In genomic region chr7:142457227-142457811, GRCm38 (mm10) we compare ENCODE assay signal across 8 mouse cellular contexts. TPM values are rescaled to one million over a fixed set of nuclear protein-coding genes. Genes with fewer than 3 reads are reported as not detected.
DNase-seq lines count a peak whose midpoint lies in the region; ATAC-seq and TF ChIP-seq lines count a peak whose summit lies in the region.
"Had no signal": no experiment of that assay in that cellular context is flagged by ENCODE, and none has a peak within 500 bp of the region (broad histone marks: within the 10 kb centered on the region; RNA-seq: fewer than 3 reads in every experiment).

No protein-coding gene starts in this region.

- no peaks in the 10 kb centered on the region for H3K9me3 ChIP-seq in lung, embryonic 15.5 days
- H3K9me3 ChIP-seq in intestine, embryonic 16.5 days (ENCODE audit: control insufficient read depth, low read length), result no peaks in the 10 kb centered on the region
- no peaks in the 10 kb centered on the region for H3K9me3 ChIP-seq in midbrain, embryonic 15.5 days
- H3K9me3 ChIP-seq: megakaryocyte, embryonic 14.5 days had no signal

- H3K4me2 ChIP-seq in lung, embryonic 15.5 days, result no peak overlapping the region
- H3K4me2 ChIP-seq in intestine, embryonic 16.5 days (ENCODE audit: low read depth, low read length), result no peak overlapping the region
- H3K4me2 ChIP-seq in midbrain, embryonic 15.5 days, result no peak overlapping the region

- peak; percentile 37; the same call in 1 of the 2 replicates for ATAC-seq in lung, embryonic 15.5 days (ENCODE audit: borderline replicate concordance, extremely low read depth, low FRiP score, low TSS enrichment)
- ATAC-seq in intestine, embryonic 16.5 days, result peak; percentile 67
- ATAC-seq in midbrain, embryonic 15.5 days (replicated peaks), result peak; percentile 83; the same call in 1 of the 2 replicates

- no peak overlapping the region for H3K4me3 ChIP-seq in lung, embryonic 15.5 days
- no peak overlapping the region for H3K4me3 ChIP-seq in lung, adult 2 months (replicated peaks; ENCODE audit: extremely low read depth, low read depth, low read length)
- H3K4me3 ChIP-seq in intestine, embryonic 16.5 days (ENCODE audit: low read length), result no peak overlapping the region
- no peak overlapping the region for H3K4me3 ChIP-seq in midbrain, embryonic 15.5 days

- no peaks in the 10 kb centered on the region for H3K27me3 ChIP-seq in lung, embryonic 15.5 days
- H3K27me3 ChIP-seq in intestine, embryonic 16.5 days (replicated peaks; ENCODE audit: control insufficient read depth, insufficient read depth, low read length), result no peaks in the 10 kb centered on the region
- no peaks in the 10 kb centered on the region for H3K27me3 ChIP-seq in midbrain, embryonic 15.5 days (replicated peaks)

- WGBS in lung, embryonic 15.5 days, result 12% methylated on average over 3 of the region's 3 CpGs
- 22% methylated on average over 3 of the region's 3 CpGs for WGBS in lung, adult 2 months
- 25% methylated on average over 3 of the region's 3 CpGs for WGBS in intestine, embryonic 16.5 days
- WGBS in midbrain, embryonic 15.5 days, result 19% methylated on average over 3 of the region's 3 CpGs

- H3K9ac ChIP-seq in lung, embryonic 15.5 days, result no peak overlapping the region
- peak overlapping the region; percentile 50; the same call in 1 of the 2 replicates for H3K9ac ChIP-seq in intestine, embryonic 16.5 days (ENCODE audit: low read depth, low read length)
- H3K9ac ChIP-seq in midbrain, embryonic 15.5 days, result no peak overlapping the region

- peak overlapping the region; percentile 93 for H3K27ac ChIP-seq in lung, embryonic 15.5 days
- H3K27ac ChIP-seq in intestine, embryonic 16.5 days (ENCODE audit: low read length), result peak overlapping the region; percentile 94
- peak overlapping the region; percentile 49 for H3K27ac ChIP-seq in midbrain, embryonic 15.5 days

- H3K36me3 ChIP-seq in lung, embryonic 15.5 days, result no peaks in the 10 kb centered on the region
- no peaks in the 10 kb centered on the region for H3K36me3 ChIP-seq in intestine, embryonic 16.5 days (ENCODE audit: control insufficient read depth, insufficient read depth, low read length)
- H3K36me3 ChIP-seq in midbrain, embryonic 15.5 days (replicated peaks), result no peaks in the 10 kb centered on the region

- peaks cover 63% of the 10 kb centered on the region for H3K4me1 ChIP-seq in lung, embryonic 15.5 days
- H3K4me1 ChIP-seq in lung, adult 2 months (ENCODE audit: control insufficient read depth, insufficient read depth, low read length), result peaks cover 4% of the 10 kb centered on the region; the same call in 1 of the 2 replicates
- H3K4me1 ChIP-seq in intestine, embryonic 16.5 days (ENCODE audit: control insufficient read depth, insufficient read depth, low read length), result peaks cover 25% of the 10 kb centered on the region
- peaks cover 12% of the 10 kb centered on the region for H3K4me1 ChIP-seq in midbrain, embryonic 15.5 days

- no peak for TF ChIP-seq POLR2A in lung, adult 2 months (IDR thresholded peaks at IDR 0.05; ENCODE audit: borderline replicate concordance, extremely low read depth, low read depth, low read length)

- no peak for TF ChIP-seq CTCF in lung, adult 2 months (IDR thresholded peaks at IDR 0.05; ENCODE audit: insufficient read depth, low read length)

- DNase-seq in lung, adult 2 months, result no peak
- peak; percentile 93 for DNase-seq in cerebellum, adult 9-10 months
- DNase-seq in frontal cortex, postnatal 10 days (ENCODE audit: low spot score in 2 of 2), result peak; percentile 37 to 59
- DNase-seq in urinary bladder, adult 2 months (ENCODE audit: low spot score), result no peak

RNA-seq across cellular contexts. Expression of gene Lsp1, which starts 3.3 kb away (rescaled TPM):
- 125 and 130 TPM in 2 replicates for polyA plus RNA-seq in lung, embryonic 15.5 days (2015; fragmentation: Nextera tagmentation; extraction: Ambion mirVana)
- polyA plus RNA-seq in lung, adult 2 months (2012; rRNA removed), result 131 and 188 TPM in 2 replicates
- 125 and 134 TPM in 2 replicates for polyA plus RNA-seq in intestine, embryonic 16.5 days (2015; fragmentation: Nextera tagmentation; extraction: Ambion mirVana)
- 3.7 and 5.4 TPM in 2 replicates for polyA plus RNA-seq in midbrain, embryonic 15.5 days (2015; fragmentation: Nextera tagmentation; extraction: Ambion mirVana)
- polyA plus RNA-seq in urinary bladder, adult 2 months (2012; rRNA removed), result 379 and 420 TPM in 2 replicates

RNA-seq across cellular contexts. Expression of gene Tnni2, which starts 15.7 kb away (rescaled TPM):
- 2.4 and 7.4 TPM in 2 replicates for polyA plus RNA-seq in lung, embryonic 15.5 days (2015; fragmentation: Nextera tagmentation; extraction: Ambion mirVana)
- polyA plus RNA-seq in lung, adult 2 months (2012; rRNA removed), result 3.1 and 223 TPM in 2 replicates
- polyA plus RNA-seq in intestine, embryonic 16.5 days (2015; fragmentation: Nextera tagmentation; extraction: Ambion mirVana), result 4.3 and 4.7 TPM in 2 replicates
- 0.25 and 0.74 TPM in 2 replicates for polyA plus RNA-seq in midbrain, embryonic 15.5 days (2015; fragmentation: Nextera tagmentation; extraction: Ambion mirVana)
- 39.4 and 48.2 TPM in 2 replicates for polyA plus RNA-seq in urinary bladder, adult 2 months (2012; rRNA removed)

RNA-seq across cellular contexts. Expression of gene Syt8, which starts 22.7 kb away (rescaled TPM):
- 0.34 and 0.87 TPM in 2 replicates for polyA plus RNA-seq in lung, embryonic 15.5 days (2015; fragmentation: Nextera tagmentation; extraction: Ambion mirVana)
- 0.19 and 8.6 TPM in 2 replicates for polyA plus RNA-seq in lung, adult 2 months (2012; rRNA removed)
- 8.8 and 10.4 TPM in 2 replicates for polyA plus RNA-seq in intestine, embryonic 16.5 days (2015; fragmentation: Nextera tagmentation; extraction: Ambion mirVana)
- polyA plus RNA-seq in midbrain, embryonic 15.5 days (2015; fragmentation: Nextera tagmentation; extraction: Ambion mirVana), result not detected in 2 replicates
- polyA plus RNA-seq in urinary bladder, adult 2 months (2012; rRNA removed), result 316 and 420 TPM in 2 replicates

RNA-seq across cellular contexts. Expression of gene Tnnt3, which starts 41.3 kb away (rescaled TPM):
- 2.5 and 5.1 TPM in 2 replicates for polyA plus RNA-seq in lung, embryonic 15.5 days (2015; fragmentation: Nextera tagmentation; extraction: Ambion mirVana)
- 4.1 and 64.7 TPM in 2 replicates for polyA plus RNA-seq in lung, adult 2 months (2012; rRNA removed)
- polyA plus RNA-seq in intestine, embryonic 16.5 days (2015; fragmentation: Nextera tagmentation; extraction: Ambion mirVana), result 2.1 and 3.2 TPM in 2 replicates
- 1.6 TPM in 2 replicates for polyA plus RNA-seq in midbrain, embryonic 15.5 days (2015; fragmentation: Nextera tagmentation; extraction: Ambion mirVana)
- 74.3 and 79.9 TPM in 2 replicates for polyA plus RNA-seq in urinary bladder, adult 2 months (2012; rRNA removed)

Comparison
In these comparisons a context has a peak if more than half of its experiments do, and no peak if none do; other contexts are left out.
1. DNase-seq: peak in cerebellum, adult 9-10 months (single experiment) and frontal cortex, postnatal 10 days (2 of 2); none in lung, adult 2 months (single experiment) and urinary bladder, adult 2 months (single experiment).
2. RNA of gene Lsp1, which starts 3.3 kb away (polyA plus RNA-seq): 379 to 420 TPM in urinary bladder, adult 2 months, 131 to 188 TPM in lung, adult 2 months, 125 to 134 TPM in intestine, embryonic 16.5 days and 125 to 130 TPM in lung, embryonic 15.5 days; 3.7 to 5.4 TPM in midbrain, embryonic 15.5 days; every median in the first group is over 10 times any median in the second.
3. RNA of gene Syt8, which starts 22.7 kb away (polyA plus RNA-seq): 316 to 420 TPM in urinary bladder, adult 2 months; 8.8 to 10.4 TPM in intestine, embryonic 16.5 days, 0.19 to 8.6 TPM in lung, adult 2 months, 0.34 to 0.87 TPM in lung, embryonic 15.5 days and not detected in midbrain, embryonic 15.5 days; every median in the first group is over 10 times any median in the second.
4. Peak in every context shown above with its lines, with median percentiles within 50 percentile points of each other: ATAC-seq and H3K27ac ChIP-seq.